Mouse (Mus musculus) urinary bladder, adult 2 months (tissue): ENCODE results near the gene Olfr1264. TPM values are rescaled to one million over a fixed set of nuclear protein-coding genes. Genes with fewer than 3 reads are reported as not detected.

Experiments
- DNase-seq: peaks from one replicate; pipeline ENCODE4 v3.0.0; 2022; ENCODE audit warnings: low spot score
- polyA plus RNA-seq: library from polyadenylated mRNA; depleted of rRNA; stranded (reverse); fragments of >200 nt; gene quantifications from 2 replicates; pipeline ENCODE4 v1.2.3, GENCODE M21; 2012; rRNA removed

Olfr1264 gene
- polyA plus RNA-seq = not detected in 2 replicates

DNA sequence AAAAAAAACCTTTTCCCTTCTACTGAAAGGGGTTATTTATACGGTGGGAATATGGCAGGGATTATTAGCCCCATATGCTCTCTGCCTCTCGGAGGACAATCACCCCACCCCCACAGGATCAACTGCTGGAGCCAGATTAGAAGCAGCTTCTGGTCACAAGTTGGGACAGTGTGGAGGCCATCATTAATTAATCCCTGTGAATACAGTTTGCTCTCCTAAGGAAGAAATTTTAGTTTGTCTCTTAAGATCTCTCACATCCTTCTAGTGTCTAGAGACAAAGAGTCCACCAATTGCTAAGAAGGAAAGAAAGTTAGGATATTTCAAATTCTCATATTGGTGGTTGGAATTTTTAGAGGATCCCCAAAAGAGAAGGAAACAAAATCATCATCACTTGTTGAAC is at the start of gene Olfr1264:
TSS of gene Olfr1264 (minus strand) at position 101 of the 400 bp plus-strand sequence.
- no peak for DNase-seq

- no peak for DNase-seq
Measured at GRCm38 (mm10) chr2:90070065-90070464, 44.7 kb upstream of the Olfr1264 start.

DNA sequence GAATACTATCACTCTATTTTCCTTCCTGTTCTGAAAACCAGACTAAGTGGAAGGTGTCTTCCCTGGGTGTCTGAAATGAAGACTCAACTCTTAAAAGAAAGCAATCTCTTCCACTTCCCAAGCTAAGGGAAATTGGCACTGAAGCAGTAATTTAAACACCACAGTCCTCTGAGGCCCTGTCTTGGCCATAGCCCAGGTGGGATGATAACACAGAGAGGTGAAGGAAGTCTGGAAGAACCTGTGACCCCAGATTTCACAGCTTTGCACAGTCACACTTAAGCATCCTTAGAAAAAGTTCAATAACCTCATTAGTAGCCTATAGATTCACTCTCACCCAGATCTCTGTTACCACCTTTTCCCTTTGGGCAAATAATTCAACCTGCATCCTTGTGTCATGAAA is 38.1 kb upstream of the Olfr1264 start, which contains the start of gene Olfr140:
TSS of gene Olfr140 (minus strand) at position 101 of the 400 bp plus-strand sequence.
- DNase-seq = no peak

- no peak for DNase-seq
Measured at GRCm38 (mm10) chr2:90035037-90035436, 9.7 kb upstream of the Olfr1264 start, which contains the start of gene Olfr1265. Gene Olfr1265 (plus strand): TSS chr2:90035337.

GRCm38 (mm10) chr2:90011831-90012230 is 13.5 kb downstream of the Olfr1264 start, which contains the start of gene Olfr1263:
Gene Olfr1263 (plus strand): TSS chr2:90012131.
- DNase-seq = no peak

DNA sequence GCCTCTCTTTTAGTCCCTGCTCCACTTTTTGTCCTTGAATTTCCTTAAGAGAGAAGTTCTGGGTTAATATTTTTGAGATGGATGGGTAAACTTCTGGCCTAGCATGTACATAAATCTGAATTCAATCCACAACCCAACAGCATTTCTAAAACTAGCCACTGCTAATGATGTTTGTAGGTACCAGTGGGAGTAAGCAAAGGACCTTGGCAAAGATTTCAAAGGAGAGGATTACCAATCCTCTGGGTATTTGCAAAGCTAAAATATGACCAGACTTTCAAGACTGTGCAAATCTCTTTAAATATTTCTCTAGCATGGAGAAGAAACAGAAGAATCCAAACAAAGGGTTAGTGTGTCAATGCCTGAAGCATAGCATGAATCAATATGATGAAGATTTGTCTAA is 25.5 kb downstream of the Olfr1264 start, which contains the start of gene Olfr1262:
TSS of gene Olfr1262 (plus strand) at position 301 of the 400 bp plus-strand sequence.
- no peak for DNase-seq

DNA sequence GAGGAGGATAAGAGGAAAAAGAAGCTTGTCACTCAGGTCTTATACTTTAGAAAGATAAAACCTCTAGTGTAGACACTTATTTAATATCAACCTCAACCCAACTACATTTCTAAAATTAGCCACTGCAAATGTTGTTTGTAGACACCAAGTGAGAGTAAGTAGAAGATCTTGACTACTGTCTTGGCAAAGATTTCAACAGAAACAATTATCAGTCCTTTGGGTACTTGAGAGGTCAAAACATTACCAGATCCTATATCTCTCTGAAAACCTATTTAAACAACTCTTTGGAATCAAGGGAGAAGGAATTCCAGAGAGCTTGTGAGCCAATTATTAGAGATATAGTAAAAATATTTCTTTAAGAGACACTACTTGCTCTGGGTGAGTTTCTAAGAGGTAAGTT is 34.5 kb downstream of the Olfr1264 start, which contains the start of gene Olfr1261:
TSS of gene Olfr1261 (plus strand) at position 301 of the 400 bp plus-strand sequence.
- DNase-seq = no peak

GRCm38 (mm10) chr2:89977709-89978108 is 47.7 kb downstream of the Olfr1264 start:
- no peak for DNase-seq

DNA sequence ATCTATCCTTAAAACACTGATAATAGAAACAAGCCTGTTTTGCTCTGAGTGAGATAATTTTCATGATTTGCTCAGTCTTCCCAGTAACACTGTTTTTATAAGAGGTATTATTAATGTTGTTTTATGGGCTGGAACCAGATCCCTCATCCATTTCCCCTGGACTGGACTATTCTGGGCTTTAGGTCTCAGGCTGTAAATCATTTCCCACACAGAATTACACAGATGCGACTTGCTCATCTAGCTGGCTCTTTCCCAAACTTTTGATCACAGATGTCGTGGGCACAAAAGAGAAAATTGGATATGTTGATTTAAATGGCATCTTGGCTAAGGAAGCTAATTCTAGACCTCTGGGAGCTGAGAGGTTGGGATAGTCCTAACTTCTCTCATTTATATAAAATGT is 51.2 kb downstream of the Olfr1264 start, which contains the start of gene Olfr1260:
TSS of gene Olfr1260 (plus strand) at position 157 of the 400 bp plus-strand sequence.
- no peak for DNase-seq

Other genes with a start within 250 kb of the Olfr1264 start
- gene Olfr1254, start 232.0 kb downstream of the Olfr1264 start, polyA plus RNA-seq = not detected in 2 replicates
- gene Olfr1255, start 213.5 kb downstream of the Olfr1264 start, polyA plus RNA-seq = not detected in 2 replicates
- not detected in 2 replicates for gene Olfr1256, start 184.0 kb downstream of the Olfr1264 start, polyA plus RNA-seq
- not detected in 2 replicates for gene Olfr48, start 177.4 kb downstream of the Olfr1264 start, polyA plus RNA-seq
- gene Olfr1257, start 147.1 kb downstream of the Olfr1264 start, polyA plus RNA-seq = not detected in 2 replicates
- not detected in 2 replicates for gene Olfr1258, start 98.3 kb downstream of the Olfr1264 start, polyA plus RNA-seq
- gene Olfr1259, start 76.9 kb downstream of the Olfr1264 start, polyA plus RNA-seq = 0.03 and 0.07 TPM in 2 replicates
- gene Olfr1260, start 51.2 kb downstream of the Olfr1264 start, polyA plus RNA-seq = not detected in 2 replicates
- gene Olfr1261, start 34.4 kb downstream of the Olfr1264 start, polyA plus RNA-seq = not detected in 2 replicates
- gene Olfr1262, start 25.4 kb downstream of the Olfr1264 start, polyA plus RNA-seq = not detected in 2 replicates
- gene Olfr1263, start 13.4 kb downstream of the Olfr1264 start, polyA plus RNA-seq = not detected in 2 replicates
- not detected in 2 replicates for gene Olfr1265, start 9.8 kb upstream of the Olfr1264 start, polyA plus RNA-seq
- gene Olfr140, start 38.0 kb upstream of the Olfr1264 start, polyA plus RNA-seq = not detected in 2 replicates
- gene Olfr1269, start 95.8 kb upstream of the Olfr1264 start, polyA plus RNA-seq = not detected in 2 replicates
- not detected in 2 replicates for gene Olfr32, start 116.7 kb upstream of the Olfr1264 start, polyA plus RNA-seq
- gene Olfr1270, start 127.5 kb upstream of the Olfr1264 start, polyA plus RNA-seq = not detected in 2 replicates
- gene Olfr1506, start 198.9 kb upstream of the Olfr1264 start, polyA plus RNA-seq = not detected in 2 replicates
- gene Olfr142, start 232.0 kb upstream of the Olfr1264 start, polyA plus RNA-seq = not detected in 2 replicates
- not detected in 2 replicates for gene Olfr1271, start 245.5 kb upstream of the Olfr1264 start, polyA plus RNA-seq